Mouse (Mus musculus) lung, postnatal 0 days (tissue): Measurements from ENCODE around the gene Cd101.

Experiments used
- CTCF ChIP-seq: IDR thresholded peaks from 2 replicates; pipeline ENCODE4 v1.5.1; 2016; ENCODE audit warnings: antibody characterized with exemption, mild to moderate bottlenecking
- EP300 ChIP-seq: IDR thresholded peaks from 2 replicates; pipeline ENCODE4 v1.6.1; 2016; ENCODE audit warnings: antibody characterized with exemption, mild to moderate bottlenecking, control low read depth

GRCm38 (mm10) chr3:101037984-101038545, 8.7 kb upstream of the Cd101 start:
- TF ChIP-seq CTCF (no peak), EP300 (no peak)
